Mouse (Mus musculus) kidney, adult 11 months (tissue): ENCODE data around the gene Rgp1.

ENCODE experiments used
- DNase-seq: peaks from one replicate; pipeline ENCODE4 v3.0.0; 2022

Rgp1 gene

DNA sequence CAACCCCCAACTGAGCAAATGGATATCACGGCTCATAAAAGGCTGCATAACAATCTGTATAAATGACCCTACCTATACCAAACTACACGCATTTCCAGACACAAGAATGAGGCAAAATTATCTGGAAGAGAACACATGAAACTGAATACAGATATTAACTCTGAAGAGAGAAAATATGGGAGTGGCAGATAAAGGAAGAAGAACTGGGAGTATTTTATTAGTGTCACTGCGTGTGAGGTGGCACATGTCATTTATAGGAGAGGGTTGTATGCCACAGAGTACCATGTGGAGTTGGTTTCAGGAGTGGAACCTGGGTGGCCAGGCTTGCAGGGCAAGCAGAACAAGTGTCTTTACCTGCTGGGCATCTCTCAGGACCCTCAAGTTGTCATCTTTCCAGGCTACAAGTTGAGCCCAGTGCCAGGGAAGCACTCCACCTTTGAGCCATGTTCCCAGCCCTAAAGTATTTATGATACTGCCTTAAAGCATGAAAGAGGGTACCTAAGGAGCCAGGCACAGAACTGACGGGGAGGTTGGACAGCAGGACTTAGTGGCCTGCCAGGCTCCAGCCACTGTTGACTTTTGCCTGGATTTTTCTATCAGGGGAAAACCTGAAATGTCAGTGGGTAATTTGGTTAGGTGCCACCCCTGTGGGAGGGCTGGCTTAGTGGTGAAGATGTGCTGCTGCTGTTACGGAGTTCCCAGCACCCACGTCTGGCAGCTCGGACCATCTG lies 20.3 kb downstream of the Rgp1 start:
- no peak for DNase-seq

DNA sequence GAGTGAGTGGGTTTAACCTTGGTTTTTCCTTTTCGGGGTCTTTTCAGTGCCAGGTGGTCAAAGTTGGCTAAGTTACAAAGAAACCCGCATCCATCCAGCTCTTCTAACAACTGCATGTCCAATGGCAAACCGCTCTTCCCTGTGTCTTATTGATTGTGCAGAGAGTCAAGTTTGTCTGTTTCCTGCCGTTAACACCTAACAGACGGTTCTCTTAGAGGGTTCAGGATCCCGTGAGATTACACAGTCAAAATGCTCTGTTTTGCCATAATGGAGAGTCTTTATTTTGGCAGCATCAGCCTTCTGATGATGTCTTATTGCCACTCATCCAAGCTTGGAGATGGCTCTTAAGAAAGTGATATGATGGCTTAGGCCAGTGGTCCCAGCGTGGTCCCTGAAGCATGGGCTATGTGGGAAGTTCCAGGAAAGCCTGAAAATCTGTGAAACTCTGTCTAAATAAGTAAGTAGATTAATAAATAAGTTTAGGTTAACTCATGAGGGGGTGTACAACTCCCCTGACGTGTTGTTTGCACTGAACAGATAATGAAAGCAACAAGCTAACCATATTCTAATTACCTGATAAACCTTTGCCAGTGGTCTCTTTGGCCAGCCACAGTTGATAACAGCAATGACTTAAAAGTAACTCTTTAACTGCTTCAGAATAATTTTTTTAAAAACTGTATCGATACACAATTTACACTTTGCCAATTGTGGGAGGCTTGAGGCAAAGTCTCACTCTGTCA lies 21.9 kb downstream of the Rgp1 start:
- DNase-seq, result no peak

DNA sequence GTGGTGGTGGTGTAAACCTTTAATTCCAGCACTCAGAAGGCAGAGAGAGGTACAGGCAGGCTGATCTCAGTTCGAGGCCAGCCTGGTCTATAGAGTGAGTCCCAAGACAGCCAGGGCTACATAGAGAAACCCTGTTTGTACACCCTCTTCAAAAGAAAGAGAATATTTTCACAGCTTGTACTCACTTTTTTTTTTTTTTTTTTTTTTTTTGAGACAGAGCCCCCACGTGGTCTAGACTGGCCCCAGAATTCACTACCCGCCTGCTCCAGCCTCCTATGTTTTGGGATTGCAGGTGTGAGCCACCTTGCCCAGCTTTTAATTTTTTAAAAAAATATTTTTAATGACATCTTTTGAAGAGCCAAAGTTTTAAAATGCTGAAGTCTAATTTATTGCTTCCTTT lies 25.6 kb downstream of the Rgp1 start:
- no peak for DNase-seq

DNA sequence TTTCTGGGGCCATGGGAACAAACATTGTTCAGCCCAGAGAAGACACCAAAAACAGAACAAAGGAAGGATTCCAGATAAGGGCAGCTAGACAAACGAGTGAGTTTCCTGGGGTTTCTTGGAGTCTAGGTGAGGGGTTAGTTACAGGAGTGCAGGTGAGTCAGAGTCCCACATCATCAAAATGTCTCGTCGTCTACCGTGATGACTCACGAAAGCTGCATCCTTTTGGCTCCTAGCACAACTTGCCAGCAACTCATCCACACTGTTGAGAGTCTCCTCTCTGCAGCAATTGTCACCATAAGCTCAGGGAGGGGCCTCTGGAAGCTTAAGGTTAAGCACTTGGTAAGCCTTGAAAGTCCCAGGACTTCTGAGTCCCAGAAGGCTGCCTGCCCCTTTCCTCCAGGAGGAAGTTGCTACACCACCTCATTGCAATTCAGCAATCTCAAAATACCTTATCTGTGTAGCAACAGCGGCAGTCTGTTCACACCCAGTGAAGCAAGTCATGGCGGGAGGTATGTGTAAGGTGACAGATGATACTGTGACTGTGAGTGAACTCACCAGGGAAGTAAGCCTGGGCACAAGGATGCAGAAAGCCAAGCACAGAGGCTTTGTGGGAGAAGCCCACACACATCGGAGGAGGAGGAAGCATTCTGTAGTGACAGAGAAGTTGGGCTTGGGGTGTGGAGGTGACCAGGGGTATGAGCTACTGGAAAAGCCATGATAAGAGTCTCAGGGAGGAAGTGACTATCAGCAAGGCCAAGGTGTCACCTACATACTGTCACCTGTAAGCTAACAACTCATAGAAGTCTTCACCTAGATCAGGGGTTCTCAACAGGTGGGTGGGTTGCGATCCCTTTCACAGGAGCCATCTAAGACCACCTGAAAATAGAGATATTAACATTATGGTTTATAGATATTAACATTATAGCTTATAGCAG lies 26.5 kb downstream of the Rgp1 start:
- DNase-seq, result no peak

DNA sequence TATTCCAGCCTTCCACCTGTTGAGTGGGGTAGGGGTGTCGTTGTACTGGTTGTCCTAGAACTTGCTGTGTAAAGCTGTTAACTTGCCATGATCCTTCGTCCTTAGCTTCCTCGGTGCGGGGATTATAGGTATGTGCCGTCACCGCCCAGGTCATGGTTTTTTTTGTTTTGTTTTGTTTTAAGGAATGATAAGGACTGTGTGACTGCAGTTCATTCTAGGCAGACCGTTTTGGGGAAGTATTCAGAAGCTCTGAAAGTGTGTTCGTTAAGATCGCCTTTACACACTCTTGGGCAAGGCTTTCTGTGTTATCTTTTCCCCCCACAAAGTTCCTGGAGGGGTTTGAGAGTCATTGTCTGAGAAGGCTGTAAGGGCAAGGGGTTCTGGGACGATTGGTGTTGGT lies 34.0 kb downstream of the Rgp1 start:
- DNase-seq, result no peak

DNA sequence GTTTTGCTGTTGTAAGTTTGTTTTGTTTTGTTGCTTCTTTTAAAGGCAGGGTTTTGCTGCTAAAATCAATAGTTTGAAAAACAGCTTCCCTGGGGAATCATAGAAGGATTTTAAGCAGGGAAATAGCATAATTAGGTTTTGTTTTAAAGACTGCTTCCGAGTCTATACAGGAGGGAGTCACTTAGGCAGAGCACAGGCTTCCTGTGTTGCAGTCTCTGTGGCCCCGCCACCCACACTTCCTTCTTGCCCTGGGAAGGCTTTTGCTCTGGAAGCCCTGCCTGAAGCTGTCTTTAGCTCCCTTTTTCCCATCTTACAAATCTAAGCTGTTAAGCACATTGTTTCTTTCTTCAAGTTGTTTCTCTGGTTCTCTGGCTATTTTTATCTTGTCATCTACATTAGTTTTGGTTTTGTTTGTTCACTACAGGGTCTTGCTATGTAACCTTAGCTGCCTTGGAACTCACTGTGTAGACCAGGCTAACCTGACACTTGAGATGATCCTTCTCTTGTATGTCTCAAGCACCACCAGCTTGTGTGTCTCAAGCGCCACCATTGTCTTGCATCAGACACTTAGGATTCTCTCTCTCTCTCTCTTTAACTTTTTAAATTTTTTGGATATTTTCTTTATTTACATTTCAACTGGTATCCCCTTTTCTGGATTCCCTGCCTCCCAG lies 34.7 kb downstream of the Rgp1 start:
- no peak for DNase-seq

DNA sequence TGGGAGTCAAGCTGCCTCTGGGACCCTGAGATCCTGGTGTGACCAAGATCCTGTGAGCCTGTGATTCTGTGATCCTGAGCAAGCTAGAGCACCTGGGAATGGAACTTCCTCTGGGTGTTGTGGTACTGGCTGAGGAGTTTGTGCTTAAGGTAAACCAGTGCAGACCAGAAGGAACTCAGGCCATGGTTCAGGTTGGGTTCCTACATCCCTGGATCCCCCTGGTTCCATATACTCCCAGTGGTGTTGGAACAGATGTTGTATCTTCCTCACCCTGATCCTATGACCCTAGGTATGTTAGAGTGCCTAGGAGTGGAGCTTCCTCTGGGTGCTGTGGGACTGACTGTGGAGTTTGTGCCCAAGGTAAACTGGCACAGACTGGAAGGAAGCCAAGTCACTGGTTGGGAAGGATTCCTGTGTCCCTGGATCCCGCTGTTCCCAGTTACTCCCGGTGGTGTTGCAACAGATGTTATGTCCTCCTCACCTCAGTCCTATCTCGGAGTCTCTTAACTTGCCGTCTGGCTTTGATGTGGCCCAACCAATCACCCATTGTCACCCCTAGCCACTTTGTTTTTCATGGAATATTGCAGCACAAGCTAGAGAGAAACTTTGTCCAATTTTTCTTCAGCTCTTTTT lies 41.7 kb downstream of the Rgp1 start:
- no peak for DNase-seq

DNA sequence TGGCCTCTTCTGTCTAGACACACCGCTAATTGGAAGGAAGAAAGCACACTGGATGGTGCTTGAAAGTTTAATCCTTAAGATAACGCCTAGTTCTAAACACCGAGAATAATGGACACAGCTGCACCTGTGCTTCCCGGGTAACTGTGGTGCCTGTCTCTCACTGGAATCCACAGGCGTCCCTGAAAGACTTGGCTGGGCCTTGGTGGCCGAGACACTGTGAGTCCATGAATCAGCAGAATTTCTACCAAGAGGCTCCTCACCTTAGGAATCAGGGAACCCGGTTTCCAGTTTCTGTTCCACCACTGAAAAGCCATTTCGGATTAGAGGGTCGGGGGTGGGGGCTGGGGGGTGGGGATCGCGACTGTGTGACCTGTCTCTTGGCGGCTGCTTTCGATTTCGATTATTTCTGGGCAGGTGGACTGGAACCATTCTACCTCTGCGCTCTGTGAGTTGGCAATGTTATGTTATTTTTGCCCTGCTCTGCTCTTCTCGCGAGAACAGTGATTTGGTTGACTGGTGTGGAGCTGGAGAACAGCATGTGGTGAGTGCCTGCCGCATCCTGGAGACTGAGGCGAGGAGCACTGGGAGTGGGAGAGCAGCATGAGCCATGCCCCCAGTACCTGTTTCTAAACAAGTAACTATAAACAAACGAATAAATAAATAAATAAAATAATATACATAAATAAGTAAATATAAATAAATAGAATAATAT lies 50.7 kb downstream of the Rgp1 start:
- DNase-seq, result no peak

DNA sequence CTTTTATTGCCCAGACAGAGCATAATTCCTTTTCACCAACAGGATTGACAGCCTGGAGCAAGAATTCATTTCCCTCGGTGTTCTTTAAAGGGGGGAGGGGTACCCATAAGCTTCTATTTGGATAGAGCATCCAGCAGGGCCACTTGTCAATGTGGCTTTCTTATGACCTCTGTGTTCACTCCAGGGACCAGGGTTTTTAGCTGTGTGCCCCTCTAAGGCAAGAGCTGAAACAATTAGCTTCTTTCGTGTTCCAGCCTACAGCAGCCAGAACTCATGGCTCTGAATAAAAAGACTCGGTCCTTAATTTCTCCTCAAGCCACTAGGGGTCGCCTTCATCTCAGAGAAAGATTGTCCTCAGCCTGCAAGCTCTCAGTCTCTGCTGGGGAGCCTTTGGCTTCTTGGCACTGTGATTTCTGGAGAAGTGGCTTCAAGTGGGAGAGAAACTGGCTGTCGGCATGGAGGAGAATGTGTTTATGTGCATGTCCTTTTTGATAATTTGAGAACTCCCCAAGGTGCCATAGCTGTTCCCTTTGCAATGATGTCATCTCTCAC lies 51.6 kb downstream of the Rgp1 start:
- peak; percentile 78 for DNase-seq

DNA sequence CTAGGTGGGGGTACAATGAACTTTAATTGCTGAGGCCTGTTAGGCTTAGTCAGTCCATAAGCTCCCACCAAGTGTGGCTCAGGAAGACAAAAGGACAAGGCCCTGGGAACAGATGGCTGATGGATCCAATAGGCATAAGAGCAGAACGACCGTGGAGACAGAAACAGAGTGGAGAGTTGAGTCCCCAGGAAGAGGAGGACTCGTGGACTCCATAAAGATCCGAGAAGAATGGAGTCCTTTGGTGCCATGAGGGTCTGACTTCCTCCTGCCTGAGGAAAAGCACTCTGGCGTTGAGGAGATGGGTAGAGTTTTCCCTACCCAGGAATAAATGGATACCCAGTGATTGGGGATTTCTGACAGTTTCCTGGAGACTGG lies 52.1 kb downstream of the Rgp1 start:
- no peak for DNase-seq

DNA sequence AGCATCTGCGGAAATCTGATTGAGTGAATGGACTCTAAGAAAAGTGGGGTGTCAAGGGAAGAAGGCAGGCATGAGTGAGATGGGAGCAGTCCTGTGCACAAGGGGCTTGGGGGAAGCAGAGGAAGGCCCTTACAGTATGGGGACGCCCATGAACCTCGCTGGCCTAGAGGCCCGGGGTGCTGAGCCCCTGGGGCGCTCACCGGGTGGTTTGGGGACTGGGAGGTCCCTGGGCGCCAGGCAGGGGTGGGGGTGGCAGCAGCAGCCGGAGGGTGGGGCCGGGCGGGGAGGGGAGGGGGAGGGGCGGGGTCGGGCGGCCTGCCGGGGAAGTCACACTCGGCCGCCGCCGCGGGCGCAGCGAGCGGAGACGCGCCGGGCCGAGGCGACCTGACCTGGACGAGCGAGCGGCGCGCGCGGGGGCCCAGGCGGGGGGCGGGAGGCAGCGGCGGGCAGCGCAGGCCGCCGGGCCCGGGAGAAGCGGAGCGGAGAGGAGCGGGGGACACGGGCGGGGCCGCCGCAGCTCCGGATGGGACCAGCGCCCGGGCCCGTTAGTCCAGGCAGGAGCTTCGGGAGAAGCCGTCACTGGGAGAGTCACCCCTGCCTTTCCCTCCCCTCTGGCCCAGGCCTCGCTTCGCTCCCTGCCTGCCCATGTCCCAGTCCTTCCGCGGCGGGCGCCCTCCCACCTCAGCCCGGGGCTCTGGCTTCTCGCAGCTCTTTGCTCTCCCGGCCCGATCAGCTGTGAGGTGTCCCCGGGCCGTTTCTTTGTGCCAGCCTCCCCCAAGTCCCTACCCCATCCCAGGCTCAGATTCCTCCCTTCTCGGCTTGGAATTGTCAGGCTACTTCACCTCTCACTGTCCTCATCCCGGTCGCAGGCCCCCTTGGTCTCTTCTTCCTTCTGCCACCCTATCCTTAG lies 52.8 kb downstream of the Rgp1 start, which contains the start of gene Npr2:
Gene Npr2 (plus strand): TSS at position 890 of the 910 bp plus-strand sequence.
- DNase-seq, result no peak

DNA sequence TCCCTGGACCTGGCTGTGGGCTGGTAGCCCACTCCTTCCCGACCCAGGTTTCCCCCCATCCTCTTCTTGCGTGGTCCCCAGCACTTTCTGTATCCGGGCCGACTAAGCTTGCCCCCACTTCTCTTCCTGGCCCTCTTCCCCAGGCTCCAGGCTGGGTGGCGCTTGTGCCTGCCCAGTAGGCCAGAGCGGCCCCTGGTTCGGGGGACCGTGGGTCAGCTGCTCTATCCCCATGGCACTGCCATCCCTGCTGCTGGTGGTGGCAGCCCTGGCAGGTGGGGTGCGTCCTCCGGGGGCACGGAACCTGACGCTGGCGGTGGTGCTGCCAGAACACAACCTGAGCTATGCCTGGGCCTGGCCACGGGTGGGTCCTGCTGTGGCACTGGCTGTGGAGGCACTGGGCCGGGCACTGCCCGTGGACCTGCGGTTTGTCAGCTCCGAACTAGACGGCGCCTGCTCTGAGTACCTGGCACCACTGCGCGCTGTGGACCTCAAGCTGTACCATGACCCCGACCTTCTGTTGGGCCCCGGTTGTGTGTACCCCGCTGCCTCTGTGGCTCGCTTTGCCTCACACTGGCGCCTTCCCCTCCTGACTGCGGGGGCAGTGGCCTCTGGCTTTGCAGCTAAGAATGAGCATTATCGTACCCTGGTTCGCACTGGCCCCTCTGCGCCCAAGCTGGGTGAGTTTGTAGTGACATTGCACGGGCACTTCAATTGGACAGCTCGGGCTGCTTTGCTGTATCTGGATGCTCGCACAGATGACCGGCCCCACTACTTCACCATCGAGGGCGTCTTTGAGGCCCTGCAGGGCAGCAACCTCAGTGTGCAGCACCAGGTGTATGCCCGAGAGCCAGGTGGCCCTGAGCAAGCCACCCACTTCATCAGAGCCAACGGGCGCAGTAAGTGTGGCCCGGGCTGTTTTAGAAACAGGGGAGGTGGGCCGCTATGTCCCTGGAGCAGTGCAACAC lies 53.7 kb downstream of the Rgp1 start:
- peak; percentile 36 for DNase-seq

DNA sequence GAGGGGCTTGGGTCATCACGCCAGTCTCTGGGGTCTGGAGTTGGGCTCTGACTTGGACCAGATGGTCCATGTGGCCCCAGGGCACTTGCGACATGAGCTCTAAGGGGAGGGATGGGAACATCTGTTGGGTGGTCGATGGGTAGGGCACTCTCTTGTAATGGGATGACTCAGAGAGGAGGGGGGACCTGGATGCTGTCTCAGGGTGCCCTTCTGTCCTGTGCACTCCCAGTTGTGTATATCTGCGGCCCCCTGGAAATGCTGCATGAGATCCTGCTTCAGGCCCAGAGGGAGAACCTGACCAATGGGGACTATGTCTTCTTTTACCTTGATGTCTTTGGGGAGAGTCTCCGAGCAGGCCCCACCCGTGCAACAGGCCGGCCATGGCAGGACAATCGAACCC lies 54.8 kb downstream of the Rgp1 start:
- no peak for DNase-seq

DNA sequence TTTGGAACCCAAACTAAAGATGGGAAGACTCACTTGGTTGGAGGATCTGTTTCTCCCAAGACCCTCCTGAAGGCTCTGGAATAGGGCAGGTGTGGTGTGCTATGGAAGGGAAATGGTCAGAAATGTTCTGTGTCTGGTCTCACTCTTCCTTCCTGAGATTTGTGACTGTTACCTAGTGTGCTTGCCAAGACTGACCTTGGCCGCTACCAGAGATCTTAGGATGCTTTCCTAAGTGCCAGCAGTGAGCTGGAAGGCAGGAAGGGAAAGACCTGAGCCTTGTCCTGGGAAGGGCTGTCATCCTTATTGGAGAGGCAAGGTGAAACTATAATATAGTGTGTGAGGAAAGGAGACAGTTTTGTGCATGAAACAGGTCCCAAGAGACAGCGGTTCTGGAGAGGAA lies 55.2 kb downstream of the Rgp1 start:
- DNase-seq, result no peak

DNA sequence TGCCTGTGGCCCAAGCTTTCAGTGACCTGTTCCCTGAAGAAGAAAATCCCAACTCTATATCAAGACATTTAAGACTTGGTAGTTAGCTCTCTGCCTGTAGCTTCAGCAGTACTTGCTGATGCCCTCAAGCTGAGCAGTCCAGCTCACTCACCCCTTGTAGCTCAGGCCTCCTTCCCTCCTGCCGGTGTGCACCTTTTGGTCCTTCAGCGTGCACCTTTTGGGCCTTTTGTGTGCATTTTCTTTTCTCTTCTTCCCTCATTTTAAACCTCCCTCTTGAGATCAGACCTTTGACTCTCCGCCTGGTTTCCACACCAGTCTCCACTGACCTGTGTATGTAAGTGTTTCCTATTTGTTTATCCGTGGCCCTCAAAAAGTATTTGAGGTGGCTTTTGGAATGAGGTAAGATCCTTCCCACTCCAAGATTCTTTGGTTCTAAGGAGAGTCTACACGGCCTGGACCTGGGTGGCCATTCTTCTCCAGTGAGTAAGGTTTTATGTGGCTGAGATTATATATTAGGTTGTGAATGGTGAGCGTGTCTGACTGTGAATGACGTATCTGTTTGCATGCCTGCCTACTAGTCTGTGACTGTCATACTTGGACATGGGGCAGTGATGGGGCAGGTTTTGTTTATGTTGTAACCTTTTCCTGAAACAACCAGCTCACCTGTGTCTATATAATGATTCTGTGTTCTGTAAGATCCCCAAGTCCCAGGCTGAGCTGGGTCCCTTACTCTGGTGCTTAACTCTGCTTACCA lies 56.3 kb downstream of the Rgp1 start:
- peak; percentile 1 for DNase-seq

DNA sequence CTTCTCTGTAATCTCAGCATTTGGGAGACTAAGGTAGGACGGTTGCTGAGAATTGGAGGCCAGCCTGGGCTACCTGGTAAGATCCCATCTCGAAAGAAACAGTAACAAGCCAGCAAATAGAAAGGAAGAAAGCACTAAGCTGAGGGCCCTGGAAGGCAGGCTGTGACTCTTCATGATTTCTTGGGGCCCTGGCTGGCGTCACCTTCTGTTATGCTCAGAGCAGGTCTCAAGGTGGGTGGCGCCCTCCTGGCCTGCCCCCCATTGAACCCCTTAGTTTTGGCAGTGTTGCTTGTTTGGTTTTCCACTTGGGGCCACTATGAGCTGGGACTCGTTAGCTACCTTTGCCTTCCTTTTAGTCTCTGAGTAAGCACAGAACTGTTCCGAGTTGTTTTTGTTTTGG lies 58.2 kb downstream of the Rgp1 start:
- DNase-seq, result no peak
